Mouse (Mus musculus): Measurements from ENCODE around the gene Clec16a.

- TF ChIP-seq POLR2A (IDR thresholded peaks at IDR 0.05; ENCODE audit: control insufficient read depth, extremely low read depth, insufficient read depth, low read length, poor library complexity) (no peak), CTCF (IDR thresholded peaks at IDR 0.05; ENCODE audit: borderline replicate concordance, control insufficient read depth, extremely low read depth, insufficient read depth, low read length, poor library complexity) (no peak)
Measured at GRCm38 (mm10) chr16:10574936-10575335, 29.8 kb downstream of the Clec16a start.
